Mouse (Mus musculus) mature B cell (primary cell): ENCODE results near the gene Rtel1.

Experiments used
- in situ Hi-C: fragments of 300-500 bp; cut with MboI; formaldehyde crosslinking; loops from 2 replicates; pipeline ENCODE4 v1.14.3; 2019

Rtel1 gene

GRCm38 (mm10) chr2:181390136-181390870, 70.8 kb downstream of the Rtel1 start:
- in situ Hi-C loops = loop anchor here (10.0 kb wide), 2 partner anchors 104 to 184 kb away; partner anchors contain the start of genes Abhd16b and Tpd52l2

- in situ Hi-C loops = loop anchor here (10.0 kb wide), 2 partner anchors 104 to 184 kb away; partner anchors contain the start of genes Abhd16b and Tpd52l2
These were observed 71.5 kb downstream of the Rtel1 start for GRCm38 (mm10) chr2:181391022-181391421.

- in situ Hi-C loops = loop anchor here (10.0 kb wide), 2 partner anchors 103 to 183 kb away; partner anchors contain the start of genes Abhd16b and Tpd52l2
These were observed 72.0 kb downstream of the Rtel1 start for GRCm38 (mm10) chr2:181391541-181391940.

- in situ Hi-C loops = loop anchor here (10.0 kb wide), 2 partner anchors 102 to 182 kb away; partner anchors contain the start of genes Abhd16b and Tpd52l2
These were observed 73.2 kb downstream of the Rtel1 start for GRCm38 (mm10) chr2:181392600-181393213.

- in situ Hi-C loops = loop anchor here (10.0 kb wide), 2 partner anchors 101 to 181 kb away; partner anchors contain the start of genes Abhd16b and Tpd52l2
These were observed 74.5 kb downstream of the Rtel1 start for GRCm38 (mm10) chr2:181394086-181394485.

GRCm38 (mm10) chr2:181397207-181397761, 77.7 kb downstream of the Rtel1 start:
- in situ Hi-C loops = loop anchor here (10.0 kb wide), 2 partner anchors 98 to 178 kb away; partner anchors contain the start of genes Abhd16b and Tpd52l2

GRCm38 (mm10) chr2:181401497-181401896, 82.0 kb downstream of the Rtel1 start:
- in situ Hi-C loops = no loop called here

- in situ Hi-C loops = no loop called here
These were observed 84.2 kb downstream of the Rtel1 start for GRCm38 (mm10) chr2:181403722-181404121.
